Mouse (Mus musculus) myocyte (in vitro differentiated cells): ENCODE measurements around the gene Sh3tc1. TPM values are rescaled to one million over a fixed set of nuclear protein-coding genes. Genes with fewer than 3 reads are reported as not detected.
A peak's percentile ranks its signal among the peaks of the same experiment; 100 is the strongest.

Experiments used
- H3K27me3 ChIP-seq: one replicate; pipeline ENCODE4 v1.6.1; 2011; ENCODE audit not compliant: control insufficient read depth, insufficient read depth, insufficient read length
- H3K36me3 ChIP-seq: one replicate; pipeline ENCODE4 v1.6.1; 2011; ENCODE audit not compliant: control insufficient read depth, insufficient read depth
- H3K4me2 ChIP-seq: one replicate; pipeline ENCODE4 v1.6.1; 2011; ENCODE audit warnings: low read depth, control low read depth
- H3K4me3 ChIP-seq: one replicate; pipeline ENCODE4 v1.5.1; 2011; ENCODE audit warnings: mild to moderate bottlenecking, control low read depth, moderate library complexity
- H3K79me2 ChIP-seq: one replicate; pipeline ENCODE4 v1.6.1; 2011; ENCODE audit not compliant: control insufficient read depth, insufficient read depth
- H3ac ChIP-seq: one replicate; pipeline ENCODE4 v1.6.1; 2011; ENCODE audit not compliant: control insufficient read depth, insufficient read length
- CEBPB ChIP-seq: IDR thresholded peaks from 2 replicates; pipeline ENCODE4 v1.6.1; 2011; ENCODE audit warnings: mild to moderate bottlenecking, moderate library complexity; ENCODE audit not compliant: poor library complexity, insufficient read depth, severe bottlenecking
- E2F4 ChIP-seq: IDR thresholded peaks from one replicate; pipeline ENCODE4 v1.6.1; 2011; ENCODE audit warnings: mild to moderate bottlenecking, control low read depth, moderate library complexity; ENCODE audit not compliant: insufficient read depth
- MAX ChIP-seq: IDR thresholded peaks from one replicate; pipeline ENCODE4 v1.6.1; 2011; ENCODE audit warnings: low read depth, mild to moderate bottlenecking, control low read depth
- MYOD1 ChIP-seq, 3 experiments: IDR thresholded peaks; one replicate each; pipeline ENCODE4 v1.6.1; 2011; ENCODE audit warnings: control low read depth in 2 of 3, low read depth in 2 of 3, mild to moderate bottlenecking in 2 of 3, moderate library complexity in 1 of 3; ENCODE audit not compliant: insufficient read length in 2 of 3, control insufficient read depth in 1 of 3
- MYOG ChIP-seq, 3 experiments: IDR thresholded peaks; one replicate each; pipeline ENCODE4 v1.6.1; 2011; ENCODE audit warnings: control low read depth in 2 of 3, low read depth in 2 of 3, mild to moderate bottlenecking in 2 of 3; ENCODE audit not compliant: insufficient read length in 2 of 3, control insufficient read depth in 1 of 3, insufficient read depth in 1 of 3
- POLR2A ChIP-seq: IDR thresholded peaks from one replicate; pipeline ENCODE4 v1.6.1; 2011; ENCODE audit warnings: low read depth, mild to moderate bottlenecking, control low read depth, moderate library complexity; ENCODE audit not compliant: insufficient read length
- POLR2AphosphoS2 ChIP-seq: IDR thresholded peaks from one replicate; pipeline ENCODE4 v1.6.1; 2011; ENCODE audit warnings: low read depth, control low read depth; ENCODE audit not compliant: insufficient read length
- REST ChIP-seq: IDR thresholded peaks from one replicate; pipeline ENCODE4 v1.6.1; 2011; ENCODE audit warnings: mild to moderate bottlenecking, control low read depth, moderate library complexity; ENCODE audit not compliant: insufficient read depth, insufficient read length
- SRF ChIP-seq: IDR thresholded peaks from one replicate; pipeline ENCODE4 v1.6.1; 2011; ENCODE audit warnings: low read depth; ENCODE audit not compliant: control insufficient read depth, insufficient read length
- TCF12 ChIP-seq: IDR thresholded peaks from one replicate; pipeline ENCODE4 v1.6.1; 2011; ENCODE audit warnings: mild to moderate bottlenecking, control low read depth; ENCODE audit not compliant: poor library complexity, insufficient read depth, severe bottlenecking
- TCF3 ChIP-seq: IDR thresholded peaks from one replicate; pipeline ENCODE4 v1.6.1; 2011; ENCODE audit warnings: low read depth, control low read depth; ENCODE audit not compliant: insufficient read length
- USF1 ChIP-seq: IDR thresholded peaks from one replicate; pipeline ENCODE4 v1.6.1; 2011; ENCODE audit warnings: low read depth, mild to moderate bottlenecking, control low read depth, moderate library complexity
- polyA plus RNA-seq: library from polyadenylated mRNA; unstranded; fragments of >200 nt; fragmentation: generic; extraction: Trizol; gene quantifications from one replicate; pipeline ENCODE4 v1.2.1, GENCODE M21; 2012; ENCODE audit warnings: missing spikeins

The Sh3tc1 gene
- polyA plus RNA-seq, 1 experiment = 0.26 TPM

DNA sequence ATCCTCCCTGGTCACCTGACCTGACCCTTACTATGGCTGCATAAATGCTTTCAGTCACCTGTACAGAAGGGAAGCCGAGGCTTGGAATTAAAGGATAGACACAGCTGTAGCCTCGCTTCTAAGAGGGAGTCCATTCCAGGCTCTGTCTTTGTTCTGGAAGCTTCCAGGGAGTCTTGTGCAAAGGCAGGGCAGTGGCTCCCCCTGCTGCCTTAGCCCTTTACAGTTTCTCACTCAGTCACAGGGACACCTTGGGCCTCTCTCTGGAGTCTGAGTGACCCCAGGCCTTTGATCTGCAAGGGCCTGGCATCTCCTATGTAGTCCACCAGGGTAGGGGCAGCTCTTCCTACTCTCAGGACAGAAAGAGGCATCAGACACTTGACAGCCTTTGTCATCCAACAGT lies 58.8 kb downstream of the Sh3tc1 start:
- TF ChIP-seq REST (no peak), POLR2A (no peak), CEBPB (no peak), MYOD1 (IDR thresholded peaks at IDR 0.05; ENCODE audit: control insufficient read depth in 1 of 3, insufficient read length in 2 of 3, low read depth in 2 of 3) (no peak), E2F4 (no peak), TCF3 (no peak), USF1 (no peak), TCF12 (no peak), SRF (no peak), MAX (no peak), MYOG (IDR thresholded peaks at IDR 0.05; ENCODE audit: control insufficient read depth in 1 of 3, insufficient read depth in 1 of 3, insufficient read length in 2 of 3, low read depth in 2 of 3) (no peak), POLR2AphosphoS2 (no peak)
- Histone ChIP-seq H3K79me2 (no peaks in the 10 kb centered on the region), H3K36me3 (no peaks in the 10 kb centered on the region), H3K27me3 (peaks cover 6% of the 10 kb centered on the region), H3K4me2 (no peak overlapping the region), H3K4me3 (no peak overlapping the region), H3ac (no peak overlapping the region)

DNA sequence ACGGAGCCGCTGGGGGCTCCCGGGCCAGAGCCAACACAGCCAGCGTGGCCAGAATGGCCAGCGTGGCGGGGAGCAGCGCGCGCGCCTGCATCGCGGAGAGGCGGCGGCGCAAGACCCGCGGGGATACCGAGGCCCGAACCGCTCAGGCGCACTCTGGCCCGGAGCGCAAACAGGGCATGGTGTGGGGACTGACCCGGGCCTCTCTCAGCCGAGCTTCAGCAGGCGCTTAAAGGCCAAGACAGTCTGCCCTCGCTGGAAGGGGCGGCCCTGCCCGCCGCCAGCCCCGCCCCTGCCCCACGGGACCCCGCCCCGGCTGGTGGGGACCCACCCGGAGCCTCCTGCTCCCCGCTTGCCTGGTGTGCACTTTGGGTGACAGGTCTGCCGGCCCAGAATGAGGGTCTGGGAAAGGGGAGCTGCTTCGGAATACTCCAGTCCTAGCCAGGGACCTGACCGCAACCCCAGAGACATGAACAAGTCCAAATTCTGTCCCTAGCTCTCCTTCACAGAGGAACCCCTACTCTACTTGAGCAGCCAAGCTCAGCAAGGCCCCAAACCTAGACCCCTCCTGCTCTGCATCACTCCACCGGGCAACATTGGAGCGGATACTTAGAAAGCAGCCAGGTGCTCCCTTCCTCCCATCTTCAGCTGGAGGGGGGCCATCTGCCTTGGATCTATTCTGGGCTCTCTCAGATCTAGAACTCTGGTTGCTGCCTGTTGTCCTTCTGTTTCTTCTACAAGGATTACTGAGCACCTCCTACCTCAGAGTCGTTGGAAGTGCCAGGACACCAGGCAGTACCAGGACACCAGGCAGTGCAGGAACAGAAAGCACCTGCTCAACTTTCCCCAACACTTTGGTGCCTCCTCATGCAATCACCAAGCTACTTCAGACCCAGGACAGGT lies 60.3 kb downstream of the Sh3tc1 start, which contains the start of gene Htra3:
TSS of gene Htra3 (minus strand) at position 527 of the 900 bp plus-strand sequence.
- no peak within 1 kb of the TSS for H3K4me2 ChIP-seq

DNA sequence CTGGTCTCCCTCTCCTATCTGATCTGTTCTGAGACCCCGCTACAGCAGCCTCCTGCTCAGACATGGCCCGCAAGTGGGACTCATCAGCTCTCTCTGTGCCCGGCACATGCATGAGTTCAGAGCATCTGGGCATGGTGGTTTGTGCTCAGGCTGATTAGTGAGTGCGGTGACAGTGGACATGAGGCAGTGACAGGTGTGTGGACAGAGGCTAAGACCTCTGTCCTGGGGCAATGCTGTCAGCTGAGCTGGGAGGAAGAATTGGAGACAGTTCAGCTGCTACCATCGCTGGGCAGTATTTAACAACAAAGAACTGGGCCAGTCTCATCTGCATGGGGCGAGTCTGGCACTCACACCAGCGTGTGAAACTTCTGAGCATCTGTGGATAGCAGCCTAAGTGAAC lies 62.8 kb downstream of the Sh3tc1 start:
- Histone ChIP-seq H3K27me3 (peaks cover 6% of the 10 kb centered on the region), H3K4me2 (no peak overlapping the region), H3ac (no peak overlapping the region), H3K4me3 (no peak overlapping the region), H3K79me2 (no peaks in the 10 kb centered on the region), H3K36me3 (no peaks in the 10 kb centered on the region)
- TF ChIP-seq MYOD1 (IDR thresholded peaks at IDR 0.05; ENCODE audit: control insufficient read depth in 1 of 3, insufficient read length in 2 of 3, low read depth in 2 of 3) = peak; percentile 76 to 97 (median 88)
- TF ChIP-seq MYOG (IDR thresholded peaks at IDR 0.05; ENCODE audit: control insufficient read depth in 1 of 3, insufficient read depth in 1 of 3, insufficient read length in 2 of 3, low read depth in 2 of 3) = peak; percentile 67 to 93 (median 84)
- no peak for TF ChIP-seq USF1
- TF ChIP-seq CEBPB = no peak

More for the DNA sequence above, 60.3 kb downstream of the Sh3tc1 start, which contains the start of gene Htra3:
- H3K79me2 ChIP-seq = no peaks in the 10 kb centered on the region
- peaks cover 6% of the 10 kb centered on the region for H3K27me3 ChIP-seq
- no peak within 1 kb of the TSS for H3ac ChIP-seq
- no peaks in the 10 kb centered on the region for H3K36me3 ChIP-seq
- TF ChIP-seq TCF3 (no peak), CEBPB (no peak), E2F4 (no peak)
- H3K4me3 ChIP-seq = no peak within 1 kb of the TSS

DNA sequence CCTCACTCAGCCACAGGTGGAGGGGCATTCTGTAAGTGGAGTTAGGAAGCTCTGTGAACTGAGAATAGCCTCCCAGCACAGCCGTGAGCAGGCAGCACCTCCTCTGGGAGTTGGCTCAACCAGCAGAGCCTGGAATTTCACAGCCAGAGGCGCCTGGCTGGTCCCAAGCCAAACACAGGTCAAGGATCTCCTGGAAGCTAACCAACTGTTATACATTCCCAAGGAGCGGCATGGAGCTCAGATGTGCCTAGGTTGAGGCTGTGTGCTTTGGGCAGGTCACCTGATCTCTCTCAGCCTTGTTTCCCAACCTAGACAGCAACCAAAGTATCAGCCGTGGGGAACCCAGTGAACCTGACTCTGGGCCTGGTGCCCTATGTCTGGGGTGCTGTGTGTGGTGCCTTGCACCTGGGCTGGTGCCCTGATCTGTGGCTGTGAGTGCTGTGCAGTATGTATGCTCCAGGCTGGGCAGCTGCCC lies 65.7 kb downstream of the Sh3tc1 start:
- H3K4me3 ChIP-seq = no peak overlapping the region
- H3K36me3 ChIP-seq = no peaks in the 10 kb centered on the region
- no peaks in the 10 kb centered on the region for H3K79me2 ChIP-seq
- H3K4me2 ChIP-seq = peak overlapping the region; percentile 50
- peak; percentile 1 for TF ChIP-seq USF1
- no peak for TF ChIP-seq SRF
- TF ChIP-seq MYOD1 (IDR thresholded peaks at IDR 0.05; ENCODE audit: control insufficient read depth in 1 of 3, insufficient read length in 2 of 3, low read depth in 2 of 3) = peak in 2 of 3 experiments; percentile 45 to 64
- peak in 2 of 3 experiments; percentile 46 to 51 for TF ChIP-seq MYOG (IDR thresholded peaks at IDR 0.05; ENCODE audit: control insufficient read depth in 1 of 3, insufficient read depth in 1 of 3, insufficient read length in 2 of 3, low read depth in 2 of 3)
- no peak overlapping the region for H3ac ChIP-seq
- H3K27me3 ChIP-seq = peaks cover 4% of the 10 kb centered on the region

DNA sequence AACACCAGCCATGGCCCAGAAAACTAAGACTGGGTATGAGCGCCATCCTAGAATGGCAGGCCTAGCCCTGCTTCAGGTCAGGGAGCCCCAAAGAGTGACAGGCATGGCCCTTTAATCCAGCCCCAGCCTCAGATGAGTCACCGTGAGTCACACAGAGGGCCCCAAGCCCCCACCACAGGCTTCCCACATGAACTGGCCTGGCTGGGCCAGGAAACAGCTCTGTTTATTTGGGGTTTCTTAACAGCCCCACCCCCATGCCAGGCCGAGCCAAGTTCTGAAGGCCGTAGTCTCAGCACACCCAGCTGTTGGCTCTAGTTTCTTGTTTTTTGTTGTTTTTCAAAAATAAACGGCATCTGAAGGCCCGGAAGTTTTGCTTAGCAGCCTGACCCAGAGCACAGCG lies 66.7 kb downstream of the Sh3tc1 start:
- H3K4me2 ChIP-seq = peak overlapping the region; percentile 50
- H3K79me2 ChIP-seq = no peaks in the 10 kb centered on the region
- no peak overlapping the region for H3K4me3 ChIP-seq
- H3K36me3 ChIP-seq = no peaks in the 10 kb centered on the region
- TF ChIP-seq SRF (no peak), E2F4 (no peak), MYOG (IDR thresholded peaks at IDR 0.05; ENCODE audit: control insufficient read depth in 1 of 3, insufficient read depth in 1 of 3, insufficient read length in 2 of 3, low read depth in 2 of 3) (peak in 2 of 3 experiments; percentile 27 to 45), MYOD1 (IDR thresholded peaks at IDR 0.05; ENCODE audit: control insufficient read depth in 1 of 3, insufficient read length in 2 of 3, low read depth in 2 of 3) (peak in 2 of 3 experiments; percentile 25 to 27), TCF3 (no peak)
- H3ac ChIP-seq = no peak overlapping the region
- H3K27me3 ChIP-seq = no peaks in the 10 kb centered on the region
